Mouse (Mus musculus): ENCODE results near the gene Gm20388. TPM values are rescaled to one million over a fixed set of nuclear protein-coding genes. Genes with fewer than 3 reads are reported as not detected.
"Not testable (repeated sequence)": the region's sequence is repeated elsewhere in the genome, so short reads cannot be mapped to it uniquely, and the experiment has no call there.

Gene Gm20388
- polyA plus RNA-seq, 1 experiment from 2014 or later: not detected

DNA sequence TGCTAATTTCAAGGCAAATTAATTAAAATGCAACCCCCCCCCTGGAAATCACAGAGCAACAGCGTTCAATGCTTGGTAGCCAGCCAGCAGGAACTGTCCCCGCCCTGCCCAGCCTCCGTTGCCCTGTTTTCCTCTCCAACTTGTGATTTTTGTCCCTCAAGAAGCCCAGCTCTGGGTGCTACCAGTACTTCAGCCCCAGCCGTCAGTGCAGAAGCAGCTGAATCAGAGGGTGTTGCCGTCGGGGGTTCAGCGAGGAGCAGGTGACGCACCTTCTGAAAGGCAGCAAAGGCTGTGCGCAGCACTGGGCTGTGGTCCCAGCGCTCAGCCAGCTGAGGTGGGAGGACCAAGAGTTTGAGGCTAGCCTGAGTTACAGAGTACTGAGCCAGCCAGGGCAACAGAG lies 1513.4 kb downstream of the Gm20388 start:
- WGBS: 84% methylated on average over 10 of the region's 10 CpGs

DNA sequence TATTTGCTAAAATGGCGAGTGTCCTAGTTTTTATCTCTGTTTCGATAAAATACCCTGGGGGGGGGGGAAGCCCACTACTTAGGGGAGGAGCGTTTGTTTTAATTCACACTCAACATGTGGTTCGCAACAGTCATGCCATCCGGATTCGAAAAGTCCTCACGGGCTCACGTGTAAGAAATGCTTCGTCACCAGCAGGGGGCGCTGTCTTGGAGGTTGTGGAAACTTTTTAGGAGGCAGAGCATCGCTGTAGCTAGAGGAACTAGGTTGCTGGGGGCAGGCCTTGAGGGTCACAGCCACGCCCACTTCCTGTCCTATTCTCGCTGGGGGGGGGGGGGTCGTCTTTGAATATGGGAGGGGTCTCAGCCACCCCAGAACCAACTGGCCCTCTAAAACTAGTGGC lies 1514.0 kb downstream of the Gm20388 start:
- no peak for ATAC-seq (ENCODE audit: extremely low read depth, insufficient number of reproducible peaks, low FRiP score, low TSS enrichment)
- no peaks in the 10 kb centered on the region for H3K27me3 ChIP-seq (replicated peaks)
- H3K4me3 ChIP-seq: no peak overlapping the region
- peaks cover 4% of the 10 kb centered on the region for H3K4me1 ChIP-seq
- no peak overlapping the region for H3K4me2 ChIP-seq
- H3K9me3 ChIP-seq: peaks cover 8% of the 10 kb centered on the region; the same call in 1 of the 2 replicates
- no peaks in the 10 kb centered on the region for H3K36me3 ChIP-seq
- WGBS: 78% methylated on average over 14 of the region's 14 CpGs
- H3K27ac ChIP-seq (replicated peaks): no peak overlapping the region
- H3K9ac ChIP-seq: no peak overlapping the region

More for the DNA sequence above, 1513.4 kb downstream of the Gm20388 start:
- H3K4me2 ChIP-seq: no peak overlapping the region
- no peaks in the 10 kb centered on the region for H3K36me3 ChIP-seq
- no peak overlapping the region for H3K27ac ChIP-seq (replicated peaks)
- no peak overlapping the region for H3K4me3 ChIP-seq
- no peaks in the 10 kb centered on the region for H3K27me3 ChIP-seq (replicated peaks)
- peaks cover 4% of the 10 kb centered on the region for H3K4me1 ChIP-seq
- ATAC-seq (ENCODE audit: extremely low read depth, insufficient number of reproducible peaks, low FRiP score, low TSS enrichment): no peak
- no peak overlapping the region for H3K9ac ChIP-seq
- peaks cover 8% of the 10 kb centered on the region; the same call in 1 of the 2 replicates for H3K9me3 ChIP-seq

DNA sequence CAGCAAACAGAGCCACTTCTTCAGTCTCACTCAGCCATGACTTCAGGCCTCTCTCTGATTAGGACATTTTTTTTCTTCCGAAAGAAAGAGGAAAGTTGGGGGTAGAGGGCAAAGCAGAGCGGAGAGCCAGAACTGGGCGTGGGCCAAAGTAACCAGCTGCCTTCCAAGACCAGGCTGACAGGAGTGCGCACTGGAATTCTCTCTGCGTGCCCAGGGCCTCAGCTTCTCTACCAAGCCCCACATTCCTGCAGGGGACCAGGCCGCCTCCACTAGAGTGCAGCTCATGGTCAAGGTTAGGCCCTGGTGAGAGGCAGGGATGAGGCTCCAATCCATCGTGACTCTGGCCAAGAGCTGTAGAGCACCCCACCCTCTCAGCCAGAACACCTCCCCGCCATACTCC lies 1520.9 kb downstream of the Gm20388 start:
- Histone ChIP-seq H3K27ac (replicated peaks) (peak overlapping the region; percentile 76), H3K4me3 (no peak overlapping the region), H3K4me1 (peaks cover 31% of the 10 kb centered on the region), H3K9me3 (no peaks in the 10 kb centered on the region), H3K27me3 (replicated peaks) (peaks cover 18% of the 10 kb centered on the region), H3K9ac (no peak overlapping the region), H3K4me2 (no peak overlapping the region), H3K36me3 (no peaks in the 10 kb centered on the region)
- WGBS: 49% methylated on average over 8 of the region's 8 CpGs
- ATAC-seq (ENCODE audit: extremely low read depth, insufficient number of reproducible peaks, low FRiP score, low TSS enrichment): 0 out of 2 replicates have a peak, but pooled peaks have one; percentile 11

DNA sequence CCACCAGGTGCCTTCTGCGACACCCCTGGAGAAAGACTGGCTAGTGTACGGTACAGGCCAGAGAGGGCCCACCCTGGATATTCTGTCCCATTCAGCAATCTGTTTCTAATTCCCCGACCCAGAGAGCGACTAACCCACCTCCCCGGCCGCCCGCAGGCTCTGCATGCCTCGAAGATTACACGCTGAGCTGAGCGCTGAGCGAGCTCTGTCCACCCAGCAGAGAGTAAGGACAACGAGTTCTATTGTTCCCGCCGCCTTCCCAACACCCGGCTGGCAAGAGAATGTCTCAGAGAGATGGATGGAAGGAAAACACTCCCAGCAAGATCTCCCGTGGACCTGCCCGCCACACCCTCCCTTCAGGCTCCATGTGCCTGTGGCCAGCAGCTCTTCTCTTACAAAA lies 1522.8 kb downstream of the Gm20388 start:
- Histone ChIP-seq H3K27ac (replicated peaks) (no peak overlapping the region), H3K27me3 (replicated peaks) (peaks cover 18% of the 10 kb centered on the region), H3K9ac (0 out of 2 replicates have a peak overlapping the region, but pooled peaks have one; percentile 40), H3K9me3 (no peaks in the 10 kb centered on the region), H3K4me3 (no peak overlapping the region), H3K4me1 (peaks cover 39% of the 10 kb centered on the region), H3K4me2 (no peak overlapping the region; the same call in 1 of the 2 replicates), H3K36me3 (no peaks in the 10 kb centered on the region)
- no peak for ATAC-seq (ENCODE audit: extremely low read depth, insufficient number of reproducible peaks, low FRiP score, low TSS enrichment)
- 21% methylated on average over 17 of the region's 17 CpGs for WGBS

DNA sequence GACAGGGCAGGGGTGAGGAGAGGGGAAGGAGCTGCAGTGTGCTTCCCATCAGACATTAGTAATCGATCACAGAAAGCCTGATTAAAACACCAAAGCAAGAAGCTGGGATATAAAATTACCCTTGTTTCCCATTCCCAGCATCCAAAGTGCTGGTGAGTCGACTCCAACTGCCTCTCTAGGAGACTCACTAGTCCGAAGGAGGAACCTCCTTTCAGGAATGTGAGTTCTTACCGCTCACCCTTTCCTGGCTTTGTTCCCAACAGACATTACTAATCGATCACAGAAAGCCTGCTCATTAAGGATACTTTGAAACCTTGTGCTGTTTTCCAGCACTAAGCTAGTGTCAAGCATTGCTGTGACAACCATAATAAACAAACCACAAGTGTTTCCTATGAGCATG lies 1526.0 kb downstream of the Gm20388 start:
- Histone ChIP-seq H3K9ac (no peak overlapping the region), H3K4me2 (no peak overlapping the region), H3K27ac (replicated peaks) (no peak overlapping the region), H3K4me1 (peaks cover 41% of the 10 kb centered on the region), H3K27me3 (replicated peaks) (peaks cover 18% of the 10 kb centered on the region), H3K36me3 (no peaks in the 10 kb centered on the region), H3K4me3 (peak overlapping the region; percentile 21), H3K9me3 (no peaks in the 10 kb centered on the region)
- WGBS: 47% methylated on average over 5 of the region's 5 CpGs
- no peak for ATAC-seq (ENCODE audit: extremely low read depth, insufficient number of reproducible peaks, low FRiP score, low TSS enrichment)

DNA sequence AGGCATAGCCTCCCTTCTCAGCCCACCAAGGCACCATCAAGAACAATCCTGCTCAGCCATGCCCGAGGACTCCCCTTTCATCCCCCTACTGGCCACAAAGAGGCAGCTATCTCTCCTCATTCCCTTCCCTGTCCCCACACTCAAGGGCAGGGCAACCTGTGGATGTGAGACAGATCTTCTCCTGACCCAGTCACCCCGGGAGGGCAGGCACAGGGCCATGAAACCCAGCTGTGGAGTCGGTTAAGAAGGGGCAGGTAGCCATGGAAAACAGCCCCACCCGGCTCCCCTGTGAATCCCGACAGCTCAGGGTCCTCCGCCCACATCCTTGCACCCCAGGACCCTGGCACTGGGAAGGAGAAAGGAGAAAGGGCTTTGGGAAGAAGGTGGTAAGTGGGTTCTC lies 1526.9 kb downstream of the Gm20388 start:
- no peak overlapping the region for H3K4me3 ChIP-seq
- ATAC-seq (ENCODE audit: extremely low read depth, insufficient number of reproducible peaks, low FRiP score, low TSS enrichment): no peak
- no peaks in the 10 kb centered on the region for H3K9me3 ChIP-seq
- H3K27ac ChIP-seq (replicated peaks): no peak overlapping the region
- H3K4me2 ChIP-seq: no peak overlapping the region
- peaks cover 36% of the 10 kb centered on the region for H3K4me1 ChIP-seq
- WGBS: 59% methylated on average over 6 of the region's 6 CpGs
- H3K27me3 ChIP-seq (replicated peaks): peaks cover 13% of the 10 kb centered on the region
- H3K36me3 ChIP-seq: no peaks in the 10 kb centered on the region
- H3K9ac ChIP-seq: no peak overlapping the region

DNA sequence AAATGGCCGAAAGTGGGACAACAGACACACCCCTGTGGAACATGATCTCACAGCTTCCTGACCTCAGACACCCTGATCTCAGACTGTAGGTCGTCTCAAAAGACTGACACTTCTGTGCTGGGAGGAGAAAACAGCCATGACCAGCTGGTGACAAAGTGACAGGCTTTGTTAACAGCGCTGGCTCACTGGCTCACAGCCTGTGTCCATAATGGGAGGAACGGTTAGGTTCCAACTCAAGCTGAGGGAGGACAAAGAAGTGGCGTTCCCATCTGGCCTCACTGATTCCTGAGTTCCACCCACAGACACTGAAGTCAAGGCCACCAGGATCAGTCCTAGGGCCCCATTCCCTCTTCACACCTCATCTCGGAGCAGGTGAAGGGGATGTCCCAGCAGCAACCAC lies 1527.5 kb downstream of the Gm20388 start:
- no peak overlapping the region for H3K27ac ChIP-seq (replicated peaks)
- 39% methylated on average over 6 of the region's 6 CpGs for WGBS
- ATAC-seq (ENCODE audit: extremely low read depth, insufficient number of reproducible peaks, low FRiP score, low TSS enrichment): no peak
- no peaks in the 10 kb centered on the region for H3K9me3 ChIP-seq
- H3K27me3 ChIP-seq (replicated peaks): peaks cover 7% of the 10 kb centered on the region
- no peaks in the 10 kb centered on the region for H3K36me3 ChIP-seq
- peaks cover 32% of the 10 kb centered on the region for H3K4me1 ChIP-seq
- H3K4me3 ChIP-seq: no peak overlapping the region
- H3K9ac ChIP-seq: no peak overlapping the region
- no peak overlapping the region for H3K4me2 ChIP-seq

DNA sequence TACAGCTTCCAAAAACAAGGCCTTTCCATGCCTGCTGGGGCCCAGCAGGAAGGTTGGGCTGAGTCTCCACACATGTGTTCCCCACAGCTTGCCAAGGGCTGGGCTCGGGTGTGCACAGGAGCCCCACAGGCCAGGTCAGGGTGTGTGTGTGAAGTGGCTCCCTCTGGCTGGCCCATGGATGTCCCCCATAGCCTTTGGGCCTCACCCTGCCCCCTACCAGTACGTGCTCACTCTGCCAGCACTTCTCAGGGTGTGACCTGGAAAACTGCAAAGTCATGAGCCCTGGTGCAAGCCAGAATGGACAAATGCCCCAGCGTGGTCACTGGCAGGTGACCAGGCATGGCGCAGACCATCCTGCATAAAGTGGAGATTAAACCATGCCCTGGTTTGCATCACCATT lies 1528.7 kb downstream of the Gm20388 start:
- Histone ChIP-seq H3K27me3 (replicated peaks) (no peaks in the 10 kb centered on the region), H3K9me3 (no peaks in the 10 kb centered on the region), H3K4me3 (no peak overlapping the region), H3K9ac (no peak overlapping the region), H3K36me3 (no peaks in the 10 kb centered on the region), H3K27ac (replicated peaks) (no peak overlapping the region), H3K4me2 (no peak overlapping the region), H3K4me1 (peaks cover 20% of the 10 kb centered on the region)
- no peak for ATAC-seq (ENCODE audit: extremely low read depth, insufficient number of reproducible peaks, low FRiP score, low TSS enrichment)
- 46% methylated on average over 4 of the region's 4 CpGs for WGBS

DNA sequence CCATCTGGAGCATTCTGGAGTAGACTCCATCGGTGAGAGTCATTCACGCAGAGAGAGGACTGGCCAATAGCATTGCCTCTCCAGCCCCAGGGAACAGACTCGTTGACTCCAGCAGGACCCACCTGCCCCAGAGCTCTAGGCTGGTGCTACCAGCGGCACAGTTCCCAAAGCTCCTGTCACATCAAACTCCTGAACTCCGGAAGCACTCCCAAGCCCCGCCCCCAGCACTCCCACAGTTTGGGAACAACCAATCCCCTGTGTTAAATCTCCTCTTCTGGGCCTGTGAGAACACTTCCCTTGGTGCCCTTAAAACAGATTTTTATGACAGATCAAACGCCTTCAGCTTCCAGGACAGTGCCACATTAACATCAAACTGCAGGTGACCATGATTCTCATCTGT lies 1532.7 kb downstream of the Gm20388 start:
- Histone ChIP-seq H3K36me3 (no peaks in the 10 kb centered on the region), H3K27ac (replicated peaks) (no peak overlapping the region), H3K27me3 (replicated peaks) (no peaks in the 10 kb centered on the region), H3K4me3 (no peak overlapping the region), H3K9me3 (no peaks in the 10 kb centered on the region), H3K4me2 (no peak overlapping the region), H3K4me1 (peaks cover 19% of the 10 kb centered on the region), H3K9ac (no peak overlapping the region)
- no peak for ATAC-seq (ENCODE audit: extremely low read depth, insufficient number of reproducible peaks, low FRiP score, low TSS enrichment)
- 59% methylated on average over 7 of the region's 7 CpGs for WGBS

DNA sequence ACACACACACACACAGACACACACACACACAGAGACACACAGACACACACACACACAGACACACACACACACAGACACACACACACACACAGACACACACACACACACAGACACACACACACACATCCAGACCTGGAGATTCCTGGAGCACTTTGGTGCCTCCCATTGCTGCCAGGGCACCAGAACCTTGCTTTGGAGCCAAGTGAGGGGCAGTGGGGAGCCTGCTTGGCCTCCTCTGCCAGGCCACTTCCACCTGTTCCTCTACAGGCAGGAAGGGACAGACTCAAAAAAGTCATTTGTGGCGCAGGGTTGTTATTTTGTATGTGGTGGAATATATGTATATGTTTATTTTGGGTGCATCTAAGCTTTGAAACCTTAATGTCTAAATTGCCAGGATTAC lies 1533.9 kb downstream of the Gm20388 start:
- 83% methylated on average over 1 of the region's 1 CpGs for WGBS
- not testable (repeated sequence) for H3K4me3 ChIP-seq; H3K9ac ChIP-seq; H3K27me3 ChIP-seq (replicated peaks); H3K9me3 ChIP-seq; ATAC-seq (ENCODE audit: extremely low read depth, insufficient number of reproducible peaks, low FRiP score, low TSS enrichment); H3K4me2 ChIP-seq; H3K27ac ChIP-seq (replicated peaks); H3K36me3 ChIP-seq
- H3K4me1 ChIP-seq: peaks cover 12% of the 10 kb centered on the region

DNA sequence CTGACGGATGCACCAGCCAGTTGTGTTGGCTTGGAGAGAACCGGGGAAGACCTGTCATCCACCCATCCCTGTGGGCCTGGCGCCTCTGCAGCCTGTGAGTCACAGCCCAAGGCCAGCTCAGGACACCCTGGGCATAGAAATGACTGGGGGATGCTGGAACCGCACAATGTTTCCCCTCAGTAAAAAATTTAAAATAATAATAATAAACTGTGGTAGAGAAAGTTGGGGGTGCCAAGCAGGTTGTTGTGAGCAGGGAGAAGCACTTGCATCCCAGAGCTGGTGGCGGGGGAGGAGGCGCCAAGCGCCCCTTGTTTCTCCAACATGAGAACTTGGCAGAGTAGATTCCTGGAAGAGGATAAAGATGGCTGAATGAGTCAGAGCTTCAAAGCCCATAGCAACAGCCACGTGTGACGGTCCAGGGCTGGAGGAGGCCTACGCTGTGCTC lies 1534.4 kb downstream of the Gm20388 start:
- Histone ChIP-seq H3K4me3 (no peak overlapping the region), H3K9me3 (no peaks in the 10 kb centered on the region), H3K4me2 (no peak overlapping the region), H3K9ac (no peak overlapping the region), H3K4me1 (peaks cover 10% of the 10 kb centered on the region), H3K27ac (replicated peaks) (no peak overlapping the region), H3K36me3 (no peaks in the 10 kb centered on the region), H3K27me3 (replicated peaks) (peaks cover 6% of the 10 kb centered on the region; the same call in 1 of the 2 replicates)
- ATAC-seq (ENCODE audit: extremely low read depth, insufficient number of reproducible peaks, low FRiP score, low TSS enrichment): no peak
- 80% methylated on average over 10 of the region's 10 CpGs for WGBS

DNA sequence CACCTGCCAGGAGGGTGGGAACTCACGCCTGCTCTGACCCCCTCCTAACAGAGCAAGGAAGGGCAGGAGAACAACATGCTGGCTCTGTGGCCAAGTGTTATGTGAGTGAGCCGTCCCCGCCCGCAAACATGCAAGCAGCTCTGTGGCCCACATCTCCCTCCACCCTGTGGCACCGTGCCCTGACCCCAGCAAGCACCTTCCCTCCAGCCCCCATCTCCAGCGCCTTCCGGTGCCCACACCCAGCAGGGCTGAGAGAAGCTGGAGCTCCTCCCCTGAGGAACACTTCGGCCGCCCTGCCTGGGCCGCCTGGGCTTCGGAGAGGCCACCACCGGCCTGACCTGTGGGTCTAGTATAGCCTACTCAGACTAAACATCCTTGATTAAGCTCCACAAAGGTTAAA lies 1535.5 kb downstream of the Gm20388 start:
- H3K9me3 ChIP-seq: no peaks in the 10 kb centered on the region
- peaks cover 12% of the 10 kb centered on the region for H3K4me1 ChIP-seq
- no peak for ATAC-seq (ENCODE audit: extremely low read depth, insufficient number of reproducible peaks, low FRiP score, low TSS enrichment)
- no peak overlapping the region for H3K27ac ChIP-seq (replicated peaks)
- H3K9ac ChIP-seq: no peak overlapping the region
- H3K4me3 ChIP-seq: no peak overlapping the region
- H3K27me3 ChIP-seq (replicated peaks): peaks cover 6% of the 10 kb centered on the region; the same call in 1 of the 2 replicates
- no peaks in the 10 kb centered on the region for H3K36me3 ChIP-seq
- 80% methylated on average over 12 of the region's 12 CpGs for WGBS
- H3K4me2 ChIP-seq: no peak overlapping the region

Measured in heart, embryonic 13.5 days (tissue).